Mouse (Mus musculus) olfactory bulb, adult 2 months (tissue): ENCODE results near the gene Ckap4. TPM values are rescaled to one million over a fixed set of nuclear protein-coding genes. Genes with fewer than 3 reads are reported as not detected.
A peak's percentile ranks its signal among the peaks of the same experiment; 100 is the strongest.

Source experiments
- H3K27ac ChIP-seq: fragments of 200-500 bp; 2 replicates; pipeline ENCODE4 v1.5.1; 2012; ENCODE audit warnings: low read depth, low read length; ENCODE audit not compliant: insufficient read depth
- H3K4me1 ChIP-seq: fragments of 200-500 bp; 2 replicates; pipeline ENCODE4 v1.6.1; 2012; ENCODE audit warnings: low read length; ENCODE audit not compliant: control insufficient read depth, insufficient read depth
- H3K4me3 ChIP-seq: fragments of 200-500 bp; 2 replicates; pipeline ENCODE4 v1.5.1; 2012; ENCODE audit warnings: mild to moderate bottlenecking, low read depth, low read length, moderate library complexity; ENCODE audit not compliant: insufficient read depth
- CTCF ChIP-seq: fragments of 200-500 bp; IDR thresholded peaks from 2 replicates; pipeline ENCODE4 v1.5.1; 2012; ENCODE audit warnings: low read depth, mild to moderate bottlenecking, low read length, moderate library complexity; ENCODE audit not compliant: insufficient read depth
- POLR2A ChIP-seq: fragments of 200-500 bp; IDR thresholded peaks from 2 replicates; pipeline ENCODE4 v1.6.1; 2012; ENCODE audit warnings: mild to moderate bottlenecking, low read depth, low read length, moderate library complexity; ENCODE audit not compliant: insufficient read depth
- WGBS: fragments of 180-500 bp; shearing (Covaris S2); methylation state at CpG from one replicate; pipeline ENCODE4 v1.1.7; 2018; 5-methylcytosine and 5-hydroxymethylcytosine counted together
- polyA plus RNA-seq: library from polyadenylated mRNA; stranded (reverse); fragments of >200 nt; gene quantifications from 2 replicates; pipeline ENCODE4 v1.2.4, GENCODE M21; 2012; ENCODE audit warnings: low replicate concordance; ENCODE audit not compliant: missing spikeins, insufficient read depth, insufficient read length

Gene Ckap4
- polyA plus RNA-seq = not detected in 2 replicates

DNA sequence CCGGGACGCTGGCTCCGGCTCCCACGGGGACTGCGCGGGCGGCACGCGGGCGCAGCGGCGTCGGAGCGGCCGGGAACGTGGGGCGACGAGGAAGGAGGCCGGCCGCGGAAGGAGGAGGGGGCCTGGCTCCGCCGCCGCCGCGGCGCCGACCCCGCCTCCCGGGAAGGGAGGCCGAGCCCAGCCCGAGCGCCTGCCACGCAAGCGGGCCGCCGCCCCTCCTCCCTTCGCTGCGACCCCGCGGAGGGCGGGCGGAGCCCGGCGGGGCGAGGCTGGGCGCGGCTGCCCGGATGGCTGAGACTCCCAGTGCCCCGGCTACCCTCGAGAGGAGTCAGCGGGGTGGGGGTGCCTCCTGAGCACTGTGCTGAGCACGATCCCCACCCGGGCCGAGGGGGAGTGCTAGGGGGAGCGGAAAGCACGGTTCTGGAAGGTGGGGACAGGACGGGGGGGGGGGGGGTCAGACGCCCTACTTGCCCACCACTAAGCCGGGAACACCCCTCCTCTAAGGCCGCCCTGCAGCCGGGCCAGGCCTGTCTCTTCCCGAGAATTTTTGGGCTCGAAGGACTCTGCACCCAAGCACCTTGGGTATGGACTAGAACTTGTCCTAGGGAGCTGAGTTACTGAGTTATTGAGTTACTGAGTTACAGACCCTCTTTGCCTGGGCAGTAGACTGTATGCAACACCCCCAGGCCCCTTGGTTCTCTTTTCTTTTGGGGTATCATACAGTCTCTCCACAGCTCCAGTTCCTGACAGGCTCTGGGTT, at the start of gene Ckap4:
Gene Ckap4 (minus strand): TSS at position 151 of the 760 bp plus-strand sequence.
- 3% methylated on average over 60 of the region's 64 CpGs for WGBS
- H3K27ac ChIP-seq = peak within 1 kb of the TSS; percentile 63
- TF ChIP-seq CTCF (no peak), POLR2A (peak; percentile 22; the same call in 1 of the 2 replicates)

DNA sequence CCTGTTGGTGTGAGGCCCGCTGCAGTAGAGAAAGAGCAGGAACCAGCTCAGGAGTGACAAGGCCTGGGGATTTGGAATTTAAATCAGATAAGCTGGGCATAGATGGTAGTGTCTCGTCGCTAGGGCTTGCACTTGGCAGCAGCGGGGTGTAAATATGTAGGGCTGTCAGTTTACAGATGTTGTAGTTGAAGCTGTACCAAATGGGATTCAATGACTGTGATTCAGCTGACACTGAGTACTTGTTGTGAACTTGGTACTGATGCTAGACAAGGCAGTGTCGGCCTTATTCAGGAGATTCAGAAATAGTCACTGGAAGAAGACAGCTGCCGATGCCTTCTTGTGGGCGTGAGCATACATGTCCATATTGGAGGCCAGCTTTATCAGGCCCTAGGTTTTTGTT, 48.4 kb upstream of the Ckap4 start:
- 32% methylated on average over 7 of the region's 7 CpGs for WGBS
- Histone ChIP-seq H3K4me3 (no peak overlapping the region), H3K4me1 (peaks cover 23% of the 10 kb centered on the region), H3K27ac (peak overlapping the region; percentile 75)
- no peak for TF ChIP-seq CTCF
- TF ChIP-seq POLR2A = no peak

More for the DNA sequence above, at the start of gene Ckap4:
- H3K4me3 ChIP-seq = peak within 1 kb of the TSS; percentile 76
- H3K4me1 ChIP-seq = peaks cover 30% of the 10 kb centered on the region

DNA sequence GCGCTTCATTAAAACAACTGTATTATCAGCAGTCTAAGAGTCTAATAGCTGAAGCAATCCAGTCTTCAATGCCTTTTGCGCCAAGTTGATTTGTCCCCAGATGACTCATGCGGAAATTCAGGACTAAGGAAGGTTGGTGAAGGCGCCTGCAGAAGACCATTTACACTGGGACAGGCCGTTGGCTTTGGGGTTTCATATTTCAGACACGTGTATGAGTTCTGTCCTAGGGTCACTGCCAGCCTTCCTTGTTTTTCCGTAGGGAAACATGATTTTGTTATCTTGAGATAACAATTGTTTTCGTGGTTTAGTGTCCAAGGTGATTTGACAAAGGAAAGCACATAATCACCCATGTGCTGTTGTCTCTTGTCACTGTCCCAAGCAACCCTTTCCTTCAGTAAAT, 47.3 kb upstream of the Ckap4 start:
- peaks cover 23% of the 10 kb centered on the region for H3K4me1 ChIP-seq
- no peak overlapping the region for H3K4me3 ChIP-seq
- 69% methylated on average over 8 of the region's 8 CpGs for WGBS
- peak overlapping the region; percentile 65 for H3K27ac ChIP-seq
- TF ChIP-seq POLR2A (no peak), CTCF (no peak)

DNA sequence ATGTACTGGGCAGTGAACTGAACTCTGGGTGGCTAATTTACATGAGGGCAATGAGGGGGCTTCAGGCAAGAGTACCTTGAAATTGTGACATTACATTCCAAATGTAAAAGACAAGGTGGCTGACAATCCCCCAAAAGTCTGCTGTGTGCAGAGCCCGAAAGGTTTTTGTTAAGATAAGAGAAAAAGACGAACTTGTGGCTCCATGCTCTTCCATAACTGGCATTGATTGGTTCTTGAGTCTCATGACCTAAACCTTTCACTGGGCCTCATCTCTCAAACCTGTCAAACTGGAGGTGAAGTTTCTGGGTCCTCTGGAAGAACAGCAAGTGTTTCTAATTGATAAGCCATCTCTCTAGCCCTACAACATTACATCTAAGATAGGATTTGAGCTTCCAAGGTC, 45.7 kb upstream of the Ckap4 start:
- Histone ChIP-seq H3K4me1 (peaks cover 19% of the 10 kb centered on the region), H3K4me3 (no peak overlapping the region), H3K27ac (no peak overlapping the region)
- 86% methylated on average over 2 of the region's 2 CpGs for WGBS
- no peak for TF ChIP-seq CTCF
- TF ChIP-seq POLR2A = no peak

DNA sequence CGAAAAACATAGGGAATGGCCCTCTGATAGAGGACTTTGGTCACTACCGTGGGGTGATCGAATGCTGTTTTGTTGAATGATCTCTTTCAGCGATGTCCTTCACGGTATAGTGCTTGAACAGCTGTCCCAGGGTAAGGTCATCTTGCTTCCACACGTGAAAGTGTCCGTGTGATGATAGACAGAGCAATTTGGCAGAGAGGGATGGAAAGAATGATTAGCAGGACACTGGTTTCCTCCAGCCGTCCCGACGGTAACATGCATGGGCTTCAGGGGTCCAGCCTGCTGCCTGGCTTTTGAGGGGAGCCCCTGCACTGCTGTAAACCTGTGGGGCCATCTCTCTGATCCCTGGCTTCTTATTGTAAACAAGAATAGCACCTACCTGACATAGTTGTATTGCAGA, 44.9 kb upstream of the Ckap4 start:
- WGBS = 88% methylated on average over 10 of the region's 10 CpGs
- no peak overlapping the region for H3K27ac ChIP-seq
- peaks cover 17% of the 10 kb centered on the region for H3K4me1 ChIP-seq
- no peak for TF ChIP-seq CTCF
- TF ChIP-seq POLR2A = no peak
- no peak overlapping the region for H3K4me3 ChIP-seq

DNA sequence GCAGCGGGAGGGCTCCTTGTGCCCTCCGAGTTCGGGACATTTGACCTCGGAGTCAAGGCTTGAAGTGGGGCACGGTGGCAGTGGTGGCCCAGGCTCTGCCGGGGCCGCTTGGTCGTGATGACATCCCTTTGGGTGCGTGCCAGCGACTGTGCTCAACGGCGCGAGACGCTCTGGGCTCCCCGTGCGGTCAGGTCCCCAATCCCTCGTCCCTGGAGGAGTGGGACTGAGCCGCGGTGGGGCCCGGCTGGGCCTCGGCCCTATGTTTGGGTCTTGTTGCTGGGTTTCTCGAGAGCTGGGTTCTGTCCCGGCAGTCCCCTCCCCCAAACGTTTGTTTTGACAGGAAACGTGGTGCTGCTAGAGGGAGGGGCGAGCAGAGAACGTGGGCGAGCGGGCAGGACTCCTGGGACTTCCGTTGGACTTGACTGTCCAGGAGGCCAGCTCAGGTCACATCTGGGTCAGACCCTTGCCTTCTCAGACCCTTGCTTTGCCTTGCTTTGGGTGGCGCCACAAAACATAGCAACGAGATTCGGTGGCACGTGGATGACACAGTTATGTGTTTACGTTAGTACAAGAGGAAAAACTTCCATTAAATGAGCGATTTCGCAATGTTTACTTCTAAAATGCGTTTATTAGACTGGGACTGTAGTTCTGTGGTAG, 43.3 kb upstream of the Ckap4 start:
- peak overlapping the region; percentile 87 for H3K4me3 ChIP-seq
- TF ChIP-seq POLR2A (no peak), CTCF (no peak)
- H3K4me1 ChIP-seq = peaks cover 9% of the 10 kb centered on the region
- peak overlapping the region; percentile 92 for H3K27ac ChIP-seq
- WGBS = under 1% methylated on average over 38 of the region's 38 CpGs

DNA sequence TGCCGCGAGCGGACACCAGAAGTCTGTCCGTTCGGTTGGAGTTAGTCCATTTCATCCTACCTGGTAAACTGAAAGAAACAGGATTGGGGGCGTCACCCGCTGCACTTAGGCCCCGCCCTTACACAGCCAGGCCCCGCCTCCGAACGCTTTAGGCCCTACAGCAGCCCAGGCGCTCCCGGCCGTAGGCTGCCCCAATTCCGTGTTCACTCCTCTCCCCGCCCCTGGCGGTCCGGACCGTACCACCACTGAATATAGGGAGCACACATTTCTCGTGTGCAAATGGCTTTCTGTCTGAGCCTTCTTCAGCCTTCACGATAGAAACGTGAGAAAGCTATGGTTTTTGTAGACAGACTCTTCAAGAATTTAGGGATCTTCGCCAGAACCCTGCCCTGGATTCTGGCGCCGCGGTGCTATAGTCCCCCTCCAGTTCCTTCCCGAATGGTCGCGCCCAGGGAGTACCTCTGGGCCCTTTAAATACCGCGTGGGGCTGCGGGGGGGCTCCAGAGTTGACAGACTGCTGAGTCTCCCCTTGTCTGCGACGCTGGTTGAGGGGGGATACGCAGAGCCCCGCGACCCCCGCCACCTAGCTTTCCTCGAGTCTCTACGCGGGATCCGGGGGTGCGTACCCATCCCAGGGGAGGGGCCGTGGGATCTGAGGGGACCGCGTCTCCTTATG, 42.7 kb upstream of the Ckap4 start, which contains the start of gene Tcp11l2:
Gene Tcp11l2 (plus strand): TSS at position 232 of the 676 bp plus-strand sequence.
- peak within 1 kb of the TSS; percentile 92 for H3K27ac ChIP-seq
- H3K4me1 ChIP-seq = peaks cover 9% of the 10 kb centered on the region
- TF ChIP-seq POLR2A (peak; percentile 80), CTCF (no peak)
- peak within 1 kb of the TSS; percentile 87 for H3K4me3 ChIP-seq
- WGBS = under 1% methylated on average over 46 of the region's 46 CpGs

DNA sequence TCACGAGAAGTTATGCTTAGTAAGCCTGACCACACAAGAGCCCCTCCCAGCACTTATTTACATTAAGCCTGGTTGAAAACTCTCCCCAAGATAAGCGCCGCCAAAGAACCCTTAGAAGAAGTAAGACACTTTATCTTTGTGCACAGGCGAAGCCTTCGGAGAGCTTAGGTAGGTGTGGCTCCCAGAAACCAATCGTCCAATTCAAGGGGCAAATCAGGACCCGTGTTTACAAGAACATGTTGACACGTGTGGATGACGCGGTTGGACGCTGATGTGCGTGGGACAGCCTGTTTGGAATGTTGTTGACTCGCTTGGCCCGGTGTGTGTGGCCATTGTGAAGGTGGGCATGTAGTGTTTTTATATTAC, 42.1 kb upstream of the Ckap4 start:
- Histone ChIP-seq H3K27ac (no peak overlapping the region), H3K4me1 (peaks cover 9% of the 10 kb centered on the region), H3K4me3 (peak overlapping the region; percentile 52)
- under 1% methylated on average over 14 of the region's 14 CpGs for WGBS
- TF ChIP-seq POLR2A (no peak), CTCF (no peak)

DNA sequence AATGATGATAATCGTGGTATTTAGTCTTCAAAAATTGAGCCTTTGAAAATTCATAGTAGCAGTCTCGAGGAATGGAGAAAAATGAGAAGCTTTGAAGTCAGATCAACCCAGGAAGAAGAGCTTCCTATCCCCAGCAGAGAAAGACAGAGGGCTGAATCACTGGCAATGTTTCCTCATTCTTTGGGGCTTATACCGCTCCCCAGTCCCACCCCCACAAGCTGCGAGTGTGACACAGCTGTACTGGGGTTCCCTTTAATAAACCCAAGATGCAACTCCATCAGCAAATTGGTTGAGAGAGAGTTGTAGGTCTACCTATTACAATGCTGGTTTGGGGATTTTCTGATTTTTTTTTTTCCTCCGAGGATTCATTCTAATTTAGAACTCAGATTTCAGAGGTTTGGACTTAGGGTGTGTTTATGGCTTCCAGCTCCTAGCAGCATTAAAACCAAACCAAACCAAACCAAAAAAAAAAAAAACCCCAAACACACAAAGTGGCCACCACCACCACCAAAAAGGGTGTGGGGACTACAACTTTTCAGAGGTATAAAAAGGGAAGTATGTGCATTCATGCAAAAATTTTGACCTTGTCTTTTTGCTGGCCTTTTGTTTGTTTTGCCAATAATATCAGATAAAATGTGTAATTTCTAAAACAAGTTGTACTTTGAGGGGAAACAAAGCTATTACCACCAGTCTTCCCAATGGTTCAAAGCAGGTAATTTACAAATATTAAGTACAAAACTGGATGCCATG, 40.0 kb upstream of the Ckap4 start:
- TF ChIP-seq CTCF (no peak), POLR2A (no peak)
- WGBS = 37% methylated on average over 5 of the region's 5 CpGs
- Histone ChIP-seq H3K4me1 (peaks cover 8% of the 10 kb centered on the region), H3K27ac (no peak overlapping the region), H3K4me3 (no peak overlapping the region)
